Mouse (Mus musculus) cerebellum, adult 11-12 months (tissue): ENCODE measurements around the gene Wnt7a.

Experiments
- DNase-seq: peaks from one replicate; pipeline ENCODE4 v3.0.0; 2022

The Wnt7a gene

GRCm38 (mm10) chr6:91339612-91340246, 71.4 kb downstream of the Wnt7a start:
- peak; percentile 43 for DNase-seq

DNA sequence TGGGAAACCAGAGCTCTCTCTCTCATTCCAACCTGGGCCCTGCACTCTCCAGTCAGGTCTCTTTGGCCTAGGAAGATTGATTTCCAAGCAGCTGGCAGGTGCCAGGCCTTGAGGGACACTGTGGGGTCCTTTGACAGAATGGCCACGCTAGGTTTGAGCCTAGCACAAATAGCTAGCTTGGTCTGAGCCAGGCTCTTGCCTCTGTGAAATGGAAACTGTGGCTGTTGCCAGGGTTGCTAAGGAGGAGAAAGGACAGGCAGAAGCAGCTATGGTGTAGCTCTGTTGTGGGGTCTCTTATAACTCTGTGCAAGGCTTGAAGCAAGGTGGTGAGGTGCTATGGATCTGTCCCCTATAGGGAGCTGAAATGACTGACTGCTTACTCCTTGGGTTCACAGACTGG, 75.7 kb downstream of the Wnt7a start:
- DNase-seq: no peak

- no peak for DNase-seq
These were observed 79.3 kb downstream of the Wnt7a start for GRCm38 (mm10) chr6:91331886-91332285.

DNA sequence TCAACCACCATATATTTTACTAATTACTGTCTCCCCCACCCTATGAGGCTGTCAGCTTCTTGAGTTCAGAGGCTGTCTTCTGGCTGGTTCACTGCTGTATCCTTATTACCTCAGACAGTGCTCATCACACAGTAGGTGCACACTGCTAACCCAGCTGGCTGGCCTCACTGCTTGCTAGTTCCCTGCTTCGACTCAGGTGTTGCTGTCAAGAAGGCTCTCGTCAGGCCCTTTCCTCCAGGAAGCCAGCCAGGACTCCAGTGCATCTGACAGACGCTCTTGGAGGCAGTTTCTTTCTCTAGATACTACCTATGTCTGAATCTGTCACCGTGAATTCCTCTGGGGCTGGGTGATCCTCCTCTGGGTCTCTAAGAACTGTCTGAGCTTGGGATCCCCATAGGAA, 85.6 kb downstream of the Wnt7a start:
- peak; percentile 21 for DNase-seq

DNA sequence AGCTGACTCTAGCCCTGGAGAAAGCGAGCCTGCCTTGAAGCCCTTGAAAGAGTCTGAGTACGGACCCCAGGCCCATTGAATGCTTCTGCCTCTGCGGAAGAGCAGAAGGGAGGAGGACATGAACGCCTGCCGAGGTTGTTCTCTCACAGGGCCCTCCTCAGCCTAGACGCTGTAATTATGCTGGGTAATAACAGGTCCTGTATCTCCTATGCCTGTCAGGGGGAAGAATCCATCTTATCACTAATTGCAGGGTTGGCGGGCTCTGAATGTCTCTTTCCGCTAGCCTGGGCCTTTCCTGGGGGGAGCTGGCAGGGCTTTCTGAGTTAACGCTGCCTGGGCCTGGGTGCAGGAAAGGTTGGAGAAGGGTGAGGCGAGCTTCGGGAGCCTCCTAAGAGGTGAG, 86.4 kb downstream of the Wnt7a start:
- DNase-seq: peak; percentile 2

DNA sequence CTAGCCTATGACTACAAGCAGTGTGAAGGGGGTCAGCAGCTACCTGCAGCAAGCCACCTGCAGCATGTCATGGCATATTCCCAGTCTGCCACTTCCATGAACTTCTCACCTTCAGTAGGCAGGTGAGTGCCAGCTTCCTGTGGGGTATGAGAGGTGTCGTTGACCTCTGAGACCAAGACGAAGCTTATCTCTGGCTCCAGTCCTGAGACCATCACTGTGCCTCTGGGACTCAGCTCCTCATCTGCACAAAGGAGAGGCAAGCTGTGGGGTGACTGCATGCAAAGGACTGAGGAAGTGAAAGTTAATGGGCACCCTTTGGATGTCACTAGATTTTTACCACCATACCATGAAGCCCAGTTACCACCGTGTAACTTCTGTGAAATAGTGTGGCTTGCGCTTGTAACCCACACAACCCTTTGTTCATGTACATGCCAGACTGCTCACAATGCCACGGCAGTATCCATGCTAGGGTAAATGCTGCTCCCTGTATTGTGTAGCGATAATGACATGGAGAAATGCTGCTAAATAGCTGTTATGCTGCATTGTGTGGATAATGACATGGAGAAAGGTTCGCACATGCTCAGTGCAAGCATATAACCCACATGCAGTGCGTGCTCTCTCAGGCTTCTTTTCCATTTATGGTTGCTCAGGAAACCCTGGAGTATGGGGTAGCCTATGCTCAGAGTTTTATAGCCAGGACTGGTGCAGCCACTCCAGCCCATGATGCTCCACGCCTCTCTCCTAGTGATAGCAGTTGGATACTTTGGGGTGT, 89.0 kb downstream of the Wnt7a start:
- DNase-seq: no peak
